Mouse (Mus musculus): Measurements from ENCODE around the gene Ykt6. TPM values are rescaled to one million over a fixed set of nuclear protein-coding genes. Genes with fewer than 3 reads are reported as not detected.

The Ykt6 gene
- polyA plus RNA-seq (2015; fragmentation: Nextera tagmentation; extraction: Ambion mirVana), result 89.5 and 93.7 TPM in 2 replicates

DNA sequence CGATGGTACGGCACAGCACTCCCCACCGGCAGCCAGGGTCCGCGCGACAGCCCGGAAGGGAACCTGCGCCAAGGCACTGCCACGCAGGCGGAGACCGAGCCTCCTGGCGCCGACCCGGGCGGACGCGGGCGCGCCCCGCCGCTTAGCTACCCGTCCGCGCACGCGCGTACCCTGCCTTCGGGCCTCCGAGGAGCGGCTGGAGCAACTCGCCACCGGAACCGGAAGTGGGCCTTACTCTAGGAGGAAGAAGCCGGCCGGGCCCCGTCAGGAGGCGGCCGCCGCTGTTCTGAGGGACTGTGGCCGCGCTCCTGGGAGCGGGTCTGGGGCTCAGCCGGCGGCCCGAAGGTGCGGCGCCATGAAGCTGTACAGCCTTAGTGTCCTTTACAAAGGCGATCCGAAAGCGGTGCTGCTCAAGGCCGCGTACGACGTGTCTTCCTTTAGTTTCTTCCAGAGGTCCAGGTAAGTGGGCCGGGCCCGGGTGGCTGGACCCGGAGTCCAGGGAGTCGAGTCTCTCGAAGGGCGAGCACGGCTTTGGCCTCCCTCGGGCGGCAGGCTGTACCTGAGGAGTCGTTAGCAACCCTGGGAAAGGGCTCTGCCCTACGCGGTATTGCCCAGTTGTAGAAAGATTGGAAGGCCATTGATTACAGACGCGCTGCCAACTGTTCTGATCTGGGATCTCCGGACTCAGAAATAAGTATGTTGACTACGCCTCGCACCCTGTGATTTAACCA lies at the start of gene Ykt6:
Ykt6 (plus strand) TSS at position 148 of the 731 bp plus-strand sequence.
- WGBS, result under 1% methylated on average over 59 of the region's 71 CpGs
- no peaks in the 10 kb centered on the region for H3K9me3 ChIP-seq

DNA sequence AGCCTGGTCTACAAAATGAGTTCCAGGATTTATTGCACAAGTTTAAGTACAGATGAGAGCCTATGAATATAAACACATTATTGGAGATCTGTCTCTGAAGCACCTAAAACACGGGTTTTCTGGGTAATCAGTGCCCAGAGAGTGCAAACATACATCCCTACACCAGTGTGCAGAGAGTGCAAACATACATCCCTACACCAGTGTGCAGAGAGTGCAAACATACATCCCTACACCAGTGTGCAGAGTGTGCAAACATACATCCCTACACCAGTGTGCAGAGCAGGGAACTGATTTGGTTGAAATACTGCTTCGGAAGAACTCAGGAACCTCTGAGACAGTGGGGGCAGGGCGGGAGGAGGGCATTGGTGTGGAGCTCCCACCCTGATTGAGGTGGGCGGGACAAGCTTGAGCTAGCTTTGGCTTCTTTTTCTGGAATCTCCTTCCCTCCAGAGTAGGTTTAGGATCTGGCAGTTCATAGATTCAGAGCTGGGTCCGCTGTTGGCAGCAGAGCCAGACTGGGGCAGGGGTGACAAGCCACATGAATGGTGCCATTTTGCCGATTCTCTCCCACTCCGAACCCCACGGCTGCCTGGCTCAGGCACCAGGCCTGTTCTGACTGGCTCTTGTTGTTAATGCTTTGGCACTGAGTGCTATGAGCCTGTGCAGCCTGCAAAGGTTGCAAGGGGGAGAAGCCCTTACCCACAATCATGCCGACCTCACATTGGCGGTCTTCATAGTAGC lies 49.5 kb upstream of the Ykt6 start:
- no peak overlapping the region for H3K27ac ChIP-seq (replicated peaks)
- no peak overlapping the region for H3K9ac ChIP-seq
- 77% methylated on average over 10 of the region's 10 CpGs for WGBS
- ATAC-seq (ENCODE audit: low FRiP score, low read depth), result 0 out of 2 replicates have a peak, but pooled peaks have one; percentile 19
- no peaks in the 10 kb centered on the region for H3K36me3 ChIP-seq
- no peaks in the 10 kb centered on the region for H3K27me3 ChIP-seq
- no peak overlapping the region for H3K4me2 ChIP-seq
- H3K4me3 ChIP-seq, result no peak overlapping the region
- peaks cover 20% of the 10 kb centered on the region for H3K4me1 ChIP-seq (replicated peaks)
- H3K9me3 ChIP-seq, result no peaks in the 10 kb centered on the region

More for the DNA sequence above, at the start of gene Ykt6:
- Histone ChIP-seq H3K27ac (replicated peaks) (peak within 1 kb of the TSS; percentile 89), H3K4me1 (replicated peaks) (peaks cover 25% of the 10 kb centered on the region), H3K4me2 (peak within 1 kb of the TSS; percentile 86), H3K9ac (peak within 1 kb of the TSS; percentile 92), H3K27me3 (no peaks in the 10 kb centered on the region), H3K36me3 (peaks cover 9% of the 10 kb centered on the region), H3K4me3 (peak within 1 kb of the TSS; percentile 72)
- peak; percentile 96 for ATAC-seq (ENCODE audit: low FRiP score, low read depth)

DNA sequence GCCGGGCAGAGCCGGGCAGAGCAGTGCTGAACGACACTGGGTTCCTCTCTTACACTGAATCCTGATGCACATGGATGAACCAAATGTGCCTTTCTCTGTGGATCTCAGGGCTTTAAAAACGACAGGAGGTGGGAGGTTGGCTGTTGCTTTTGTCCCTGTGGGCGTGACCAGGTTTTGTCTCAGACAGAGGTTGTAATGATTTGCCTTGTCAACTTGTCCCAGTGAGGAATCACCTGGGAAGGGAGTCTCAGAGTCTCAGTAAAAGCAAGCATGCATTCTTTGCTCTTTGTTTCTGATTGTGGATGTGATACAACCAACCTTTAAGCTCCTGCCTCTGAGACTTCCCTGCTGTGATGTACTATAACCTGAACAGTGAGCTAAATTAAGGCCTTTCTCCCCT lies 48.4 kb upstream of the Ykt6 start:
- H3K4me2 ChIP-seq, result no peak overlapping the region
- no peaks in the 10 kb centered on the region for H3K27me3 ChIP-seq
- no peaks in the 10 kb centered on the region for H3K36me3 ChIP-seq
- WGBS, result 33% methylated on average over 5 of the region's 5 CpGs
- ATAC-seq (ENCODE audit: low FRiP score, low read depth), result no peak
- no peak overlapping the region for H3K27ac ChIP-seq (replicated peaks)
- H3K4me1 ChIP-seq (replicated peaks), result peaks cover 9% of the 10 kb centered on the region
- no peaks in the 10 kb centered on the region for H3K9me3 ChIP-seq
- H3K4me3 ChIP-seq, result no peak overlapping the region
- no peak overlapping the region for H3K9ac ChIP-seq

DNA sequence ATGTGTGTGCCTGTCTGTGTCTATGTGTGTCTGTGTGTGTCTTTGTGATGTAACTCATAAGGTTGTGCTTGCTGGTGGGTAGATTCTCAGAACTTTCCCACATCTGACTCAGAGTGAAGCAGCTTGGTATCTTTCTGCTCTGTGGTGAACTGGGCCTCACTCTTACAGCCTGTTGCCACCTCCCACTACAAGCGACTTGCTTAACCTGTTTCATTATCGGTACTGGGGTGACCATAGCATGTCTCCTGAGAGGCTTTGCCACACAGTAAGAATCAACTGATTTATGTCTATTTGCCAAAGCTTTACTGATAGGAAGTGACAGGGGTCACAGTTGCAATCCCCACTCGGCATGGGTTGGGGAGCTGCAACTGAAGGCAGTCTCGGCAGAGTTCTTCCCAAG lies 46.9 kb upstream of the Ykt6 start:
- Histone ChIP-seq H3K9me3 (no peaks in the 10 kb centered on the region), H3K27me3 (no peaks in the 10 kb centered on the region), H3K36me3 (no peaks in the 10 kb centered on the region), H3K9ac (no peak overlapping the region), H3K4me2 (no peak overlapping the region), H3K4me1 (replicated peaks) (no peaks in the 10 kb centered on the region; the same call in 1 of the 2 replicates), H3K4me3 (no peak overlapping the region), H3K27ac (replicated peaks) (no peak overlapping the region)
- WGBS, result 84% methylated on average over 4 of the region's 4 CpGs
- ATAC-seq (ENCODE audit: low FRiP score, low read depth), result no peak

DNA sequence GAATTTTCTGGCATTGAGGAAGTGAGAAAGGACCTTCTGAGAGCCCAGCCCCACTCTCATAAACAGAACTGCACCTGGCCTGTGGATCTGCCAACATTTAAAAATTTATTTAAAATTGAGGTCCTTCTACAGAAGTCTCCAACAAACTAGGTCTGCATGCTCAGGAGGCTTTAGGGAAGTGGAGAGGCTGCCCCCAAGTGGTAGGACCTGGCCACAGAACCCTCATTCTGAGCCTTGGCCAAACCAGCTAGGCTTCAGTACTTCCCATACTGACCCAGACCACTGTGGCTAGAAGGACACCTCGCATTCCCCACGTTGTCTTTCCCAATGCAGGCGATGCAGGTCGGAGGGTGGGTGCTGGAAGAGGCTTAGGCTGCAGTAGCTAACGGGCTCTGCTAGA lies 42.9 kb upstream of the Ykt6 start:
- no peaks in the 10 kb centered on the region for H3K27me3 ChIP-seq

DNA sequence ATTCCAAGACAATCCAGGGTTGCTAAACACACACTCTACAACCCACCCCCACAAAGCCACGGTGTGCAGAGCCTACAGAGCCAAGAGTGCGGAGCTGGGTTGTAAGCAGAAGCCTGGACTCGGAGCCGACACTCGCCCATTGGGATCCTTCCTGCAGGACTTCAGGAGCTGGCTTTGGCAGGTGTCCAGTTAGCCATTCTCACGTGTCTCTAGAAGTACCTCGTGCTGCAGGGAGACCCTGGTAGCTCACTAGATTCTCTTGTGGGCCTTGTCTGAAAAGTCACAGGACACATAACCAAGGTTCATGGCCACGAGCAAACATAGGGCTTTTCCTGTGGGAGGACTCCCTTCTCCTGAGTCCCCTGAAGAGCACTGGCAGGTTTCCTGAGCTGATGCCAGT lies 42.2 kb upstream of the Ykt6 start:
- Histone ChIP-seq H3K4me3 (no peak overlapping the region), H3K27ac (replicated peaks) (no peak overlapping the region), H3K27me3 (no peaks in the 10 kb centered on the region), H3K4me1 (replicated peaks) (no peaks in the 10 kb centered on the region; the same call in 1 of the 2 replicates), H3K9ac (no peak overlapping the region), H3K4me2 (no peak overlapping the region), H3K36me3 (no peaks in the 10 kb centered on the region), H3K9me3 (no peaks in the 10 kb centered on the region)
- ATAC-seq (ENCODE audit: low FRiP score, low read depth), result no peak
- WGBS, result 61% methylated on average over 8 of the region's 8 CpGs

More for the DNA sequence above, 42.9 kb upstream of the Ykt6 start:
- H3K9ac ChIP-seq, result no peak overlapping the region
- ATAC-seq (ENCODE audit: low FRiP score, low read depth), result no peak
- H3K27ac ChIP-seq (replicated peaks), result no peak overlapping the region
- H3K4me2 ChIP-seq, result no peak overlapping the region
- H3K36me3 ChIP-seq, result no peaks in the 10 kb centered on the region
- H3K4me1 ChIP-seq (replicated peaks), result no peaks in the 10 kb centered on the region; the same call in 1 of the 2 replicates
- no peak overlapping the region for H3K4me3 ChIP-seq
- 29% methylated on average over 5 of the region's 5 CpGs for WGBS
- no peaks in the 10 kb centered on the region for H3K9me3 ChIP-seq

DNA sequence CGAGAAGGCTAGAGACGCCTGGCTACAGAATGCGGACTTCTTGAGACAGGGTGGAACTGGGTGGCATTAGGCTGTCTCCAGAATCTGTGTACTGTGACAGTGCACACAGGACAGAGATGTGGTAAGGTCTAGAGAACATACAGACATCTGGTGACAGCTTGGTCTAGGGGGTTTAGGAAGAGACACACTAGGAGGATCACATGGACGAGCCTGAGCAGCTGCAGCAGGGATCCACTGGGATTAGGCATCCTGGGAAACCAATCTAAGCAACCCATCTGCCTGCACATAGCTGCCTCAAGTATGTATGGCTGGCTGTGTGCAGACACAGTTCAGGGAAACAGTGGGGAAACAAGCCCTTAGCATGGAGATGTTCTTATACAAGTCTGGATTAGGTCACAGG lies 41.6 kb upstream of the Ykt6 start:
- Histone ChIP-seq H3K36me3 (no peaks in the 10 kb centered on the region), H3K9ac (no peak overlapping the region), H3K4me1 (replicated peaks) (no peaks in the 10 kb centered on the region; the same call in 1 of the 2 replicates), H3K9me3 (no peaks in the 10 kb centered on the region), H3K27ac (replicated peaks) (no peak overlapping the region), H3K4me2 (no peak overlapping the region), H3K4me3 (no peak overlapping the region), H3K27me3 (no peaks in the 10 kb centered on the region)
- no peak for ATAC-seq (ENCODE audit: low FRiP score, low read depth)
- WGBS, result 80% methylated on average over 4 of the region's 4 CpGs

DNA sequence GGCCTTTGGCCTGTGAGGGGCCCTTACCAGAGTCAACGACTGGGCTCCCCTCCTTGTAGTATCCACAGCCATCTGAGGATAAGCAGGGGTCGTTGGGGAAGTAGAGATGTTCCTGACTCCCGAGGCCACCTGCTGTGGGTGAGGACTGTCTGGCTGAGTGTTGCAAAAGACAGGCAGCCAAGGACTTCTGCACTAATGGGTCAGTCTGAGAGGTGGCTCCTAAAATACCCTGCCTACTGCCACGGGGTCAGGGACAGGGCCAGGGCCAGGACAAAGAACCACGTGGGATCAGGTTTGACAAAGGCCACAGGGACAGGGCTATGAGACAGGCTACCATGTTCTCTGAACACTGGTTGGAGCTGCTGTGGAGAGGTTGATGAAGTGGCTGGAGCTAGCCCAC lies 40.6 kb upstream of the Ykt6 start:
- no peak for ATAC-seq (ENCODE audit: low FRiP score, low read depth)
- no peaks in the 10 kb centered on the region for H3K27me3 ChIP-seq
- no peaks in the 10 kb centered on the region for H3K9me3 ChIP-seq
- H3K4me2 ChIP-seq, result no peak overlapping the region
- H3K27ac ChIP-seq (replicated peaks), result no peak overlapping the region
- WGBS, result 63% methylated on average over 5 of the region's 5 CpGs
- no peaks in the 10 kb centered on the region; the same call in 1 of the 2 replicates for H3K4me1 ChIP-seq (replicated peaks)
- no peak overlapping the region for H3K9ac ChIP-seq
- no peaks in the 10 kb centered on the region for H3K36me3 ChIP-seq
- no peak overlapping the region for H3K4me3 ChIP-seq

DNA sequence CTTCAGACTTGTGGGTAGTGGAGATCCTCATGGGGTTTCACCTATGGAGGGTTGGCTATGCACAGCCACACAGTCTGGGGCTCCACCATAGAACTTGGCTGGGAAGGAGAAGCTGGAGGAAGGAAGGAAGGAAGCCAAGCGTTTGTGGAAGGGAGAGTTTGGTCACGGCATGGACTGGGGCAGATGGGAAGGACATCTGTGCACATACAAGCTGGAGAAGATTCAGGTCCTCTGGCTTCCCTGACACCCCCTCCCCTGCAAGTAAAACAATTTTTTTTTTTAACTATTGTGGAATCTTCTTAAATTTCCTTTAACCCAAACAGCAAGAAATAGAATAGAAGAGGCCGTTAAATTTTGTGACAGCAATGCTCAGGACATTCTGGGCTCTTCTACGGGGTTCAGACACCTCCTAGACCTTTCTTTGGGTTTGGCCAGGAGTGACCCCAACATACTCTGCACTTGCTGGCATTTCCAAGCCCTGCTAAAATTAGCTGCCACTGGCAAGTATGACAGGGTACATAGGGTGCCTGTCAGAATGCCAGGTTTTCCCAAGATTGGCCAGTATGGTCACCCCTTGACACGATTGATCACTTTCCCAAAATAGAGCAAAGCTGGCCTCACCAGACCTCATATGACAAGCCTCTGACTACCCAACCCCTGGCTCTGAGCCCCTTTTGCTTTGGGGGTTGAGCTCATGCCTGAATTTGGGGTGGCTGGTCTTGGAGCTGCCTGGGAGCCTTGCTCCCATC lies 39.9 kb upstream of the Ykt6 start:
- no peaks in the 10 kb centered on the region for H3K27me3 ChIP-seq
- H3K27ac ChIP-seq (replicated peaks), result no peak overlapping the region
- 88% methylated on average over 5 of the region's 5 CpGs for WGBS
- no peaks in the 10 kb centered on the region for H3K9me3 ChIP-seq
- no peaks in the 10 kb centered on the region for H3K36me3 ChIP-seq
- no peak for ATAC-seq (ENCODE audit: low FRiP score, low read depth)
- H3K9ac ChIP-seq, result no peak overlapping the region
- no peaks in the 10 kb centered on the region; the same call in 1 of the 2 replicates for H3K4me1 ChIP-seq (replicated peaks)
- no peak overlapping the region for H3K4me2 ChIP-seq
- H3K4me3 ChIP-seq, result no peak overlapping the region

DNA sequence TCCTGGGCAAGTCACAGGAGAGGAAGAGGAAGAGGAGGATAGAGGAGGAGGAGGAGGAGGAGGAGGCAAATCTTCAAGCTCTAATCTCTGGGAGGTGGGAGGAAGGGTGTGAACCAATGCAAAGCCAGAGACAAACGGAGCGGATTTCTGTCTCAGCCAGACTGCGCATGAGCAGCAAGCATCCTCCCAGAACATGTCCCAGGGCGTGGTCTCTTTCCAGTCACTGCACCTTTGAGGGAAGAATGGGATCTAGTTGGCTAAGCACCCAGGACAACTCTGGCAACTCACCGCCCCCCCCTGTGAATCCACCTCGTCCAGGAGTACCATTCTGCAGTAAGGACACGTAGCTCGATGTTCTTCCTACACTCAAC lies 39.3 kb upstream of the Ykt6 start:
- H3K36me3 ChIP-seq, result no peaks in the 10 kb centered on the region
- no peak overlapping the region for H3K9ac ChIP-seq
- 83% methylated on average over 8 of the region's 8 CpGs for WGBS
- no peaks in the 10 kb centered on the region for H3K27me3 ChIP-seq
- H3K27ac ChIP-seq (replicated peaks), result no peak overlapping the region
- no peak overlapping the region for H3K4me3 ChIP-seq
- no peaks in the 10 kb centered on the region for H3K9me3 ChIP-seq
- no peak for ATAC-seq (ENCODE audit: low FRiP score, low read depth)
- H3K4me2 ChIP-seq, result no peak overlapping the region
- H3K4me1 ChIP-seq (replicated peaks), result no peaks in the 10 kb centered on the region; the same call in 1 of the 2 replicates

DNA sequence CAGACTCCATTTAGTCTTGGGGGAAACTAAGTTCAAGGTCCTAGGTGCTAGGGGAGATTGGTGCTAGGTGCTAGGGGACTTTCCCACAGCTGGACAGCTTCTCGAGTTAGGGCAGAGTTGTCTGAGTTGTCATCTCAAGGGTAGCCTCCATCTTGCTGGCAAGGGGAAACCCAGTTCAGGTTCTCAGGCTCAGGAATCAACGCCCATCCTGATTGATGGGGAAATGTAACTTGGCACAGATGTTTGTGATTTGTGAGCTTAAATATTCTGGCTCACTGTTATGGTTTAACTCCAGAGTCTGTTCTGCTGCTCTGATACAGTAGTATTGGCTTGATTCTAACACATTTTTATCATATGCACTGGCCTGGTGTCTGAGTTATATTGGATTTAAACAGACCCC lies 37.4 kb upstream of the Ykt6 start:
- H3K4me2 ChIP-seq, result no peak overlapping the region
- 89% methylated on average over 2 of the region's 2 CpGs for WGBS
- H3K4me3 ChIP-seq, result no peak overlapping the region
- H3K27ac ChIP-seq (replicated peaks), result no peak overlapping the region
- no peak for ATAC-seq (ENCODE audit: low FRiP score, low read depth)
- H3K36me3 ChIP-seq, result no peaks in the 10 kb centered on the region
- no peaks in the 10 kb centered on the region for H3K9me3 ChIP-seq
- no peaks in the 10 kb centered on the region for H3K27me3 ChIP-seq
- no peaks in the 10 kb centered on the region; the same call in 1 of the 2 replicates for H3K4me1 ChIP-seq (replicated peaks)
- no peak overlapping the region for H3K9ac ChIP-seq

DNA sequence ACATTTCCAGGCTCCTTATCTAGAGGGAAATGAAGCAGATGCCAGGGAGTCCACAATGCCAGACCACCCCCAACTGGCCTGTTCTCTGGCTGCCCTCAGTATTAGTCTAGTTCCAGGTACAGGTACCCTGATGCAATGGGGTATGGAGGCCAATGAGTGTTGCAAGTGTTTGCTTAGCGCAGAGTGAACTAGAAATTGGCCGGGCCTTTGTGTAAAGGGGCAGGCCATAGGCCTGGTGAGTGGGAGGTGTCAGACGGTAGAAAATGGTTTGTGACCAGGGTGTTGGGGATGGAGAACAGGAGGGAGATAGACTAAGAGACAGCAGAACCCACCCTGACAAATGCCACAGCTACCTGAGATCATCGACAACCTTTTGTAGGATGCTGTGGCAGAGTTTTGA lies 35.9 kb upstream of the Ykt6 start:
- Histone ChIP-seq H3K4me2 (no peak overlapping the region), H3K9ac (no peak overlapping the region), H3K4me1 (replicated peaks) (no peaks in the 10 kb centered on the region), H3K36me3 (no peaks in the 10 kb centered on the region), H3K9me3 (no peaks in the 10 kb centered on the region), H3K27me3 (no peaks in the 10 kb centered on the region), H3K27ac (replicated peaks) (no peak overlapping the region), H3K4me3 (no peak overlapping the region)
- WGBS, result 95% methylated on average over 4 of the region's 4 CpGs
- ATAC-seq (ENCODE audit: low FRiP score, low read depth), result no peak

Data from hindbrain, embryonic 15.5 days (tissue).